ENCODE assay signal across 8 mouse cellular contexts in the genomic region with DNA sequence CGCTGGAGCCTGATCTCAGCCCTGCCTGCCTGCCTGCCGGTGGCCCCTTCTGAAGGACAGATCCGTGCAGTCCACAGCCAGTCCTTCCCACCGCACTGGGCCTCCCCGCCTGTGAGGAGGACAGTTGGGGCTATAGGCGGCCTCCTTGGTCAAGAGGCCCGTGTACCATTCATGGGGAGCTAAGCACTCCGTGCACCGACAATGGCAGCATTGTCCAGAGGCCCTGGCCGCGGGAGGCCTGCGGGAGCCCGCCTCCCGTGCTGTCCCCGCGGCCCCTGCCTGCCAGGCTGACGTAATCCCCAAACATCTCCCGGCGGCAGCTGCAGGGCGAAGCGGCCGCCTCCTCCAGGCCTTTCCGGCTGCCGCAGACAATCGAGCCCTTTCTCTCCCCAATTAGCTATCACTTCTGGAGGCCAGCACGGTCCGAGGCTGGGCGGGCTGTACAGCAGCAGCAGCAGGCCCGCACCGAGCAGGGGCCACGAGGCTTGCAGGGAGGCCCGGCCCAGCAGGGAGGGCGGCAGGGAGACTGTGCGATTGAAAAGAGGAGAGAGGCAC. TPM values are rescaled to one million over a fixed set of nuclear protein-coding genes. Genes with fewer than 3 reads are reported as not detected.
DNase-seq lines count a peak whose midpoint lies in the region; ATAC-seq lines count a peak whose summit lies in the region.

No protein-coding gene starts in this region.

- 1% methylated on average over 34 of the region's 34 CpGs for WGBS in intestine, embryonic 16.5 days
- 2% methylated on average over 34 of the region's 34 CpGs for WGBS in limb, embryonic 10.5 days

- H3K4me1 ChIP-seq in intestine, embryonic 16.5 days (ENCODE audit: control insufficient read depth, insufficient read depth, low read length): peaks cover 23% of the 10 kb centered on the region
- H3K4me1 ChIP-seq in limb, embryonic 10.5 days: peaks cover 40% of the 10 kb centered on the region

- H3K9me3 ChIP-seq in intestine, embryonic 16.5 days (ENCODE audit: control insufficient read depth, low read length): peaks cover 2% of the 10 kb centered on the region; the same call in 1 of the 2 replicates
- no peaks in the 10 kb centered on the region; the same call in 1 of the 2 replicates for H3K9me3 ChIP-seq in limb, embryonic 10.5 days (replicated peaks)

- no peaks in the 10 kb centered on the region for H3K36me3 ChIP-seq in intestine, embryonic 16.5 days (ENCODE audit: control insufficient read depth, insufficient read depth, low read length)
- no peaks in the 10 kb centered on the region for H3K36me3 ChIP-seq in limb, embryonic 10.5 days

- peak; percentile 74 for DNase-seq in adrenal gland, postnatal 25 days
- peak; percentile 78 for DNase-seq in embryo, embryonic 11.5 days (ENCODE audit: low read depth, low spot score)
- DNase-seq in gastrocnemius, postnatal 4 days (ENCODE audit: low spot score in 2 of 2): peak; percentile 66 to 79
- DNase-seq in limb, embryonic 10.5 days (ENCODE audit: low spot score): peak; percentile 86
- peak; percentile 91 for DNase-seq in mesoderm, embryonic 11.5 days (ENCODE audit: low read depth, low spot score)
- peak; percentile 55 for DNase-seq in skeletal muscle tissue, adult 2 months (ENCODE audit: low read depth, low spot score)
- DNase-seq in thymus, postnatal 14 days: no peak

- H3K27me3 ChIP-seq in intestine, embryonic 16.5 days (replicated peaks; ENCODE audit: control insufficient read depth, insufficient read depth, low read length): no peaks in the 10 kb centered on the region
- no peaks in the 10 kb centered on the region for H3K27me3 ChIP-seq in limb, embryonic 10.5 days (ENCODE audit: low read depth, poor library complexity, severe bottlenecking)

- peak overlapping the region; percentile 25 for H3K4me3 ChIP-seq in intestine, embryonic 16.5 days (ENCODE audit: low read length)
- peak overlapping the region; percentile 37 for H3K4me3 ChIP-seq in limb, embryonic 10.5 days

- peak; percentile 94 for ATAC-seq in intestine, embryonic 16.5 days

- peak overlapping the region; percentile 91 for H3K27ac ChIP-seq in intestine, embryonic 16.5 days (ENCODE audit: low read length)
- peak overlapping the region; percentile 98 for H3K27ac ChIP-seq in limb, embryonic 10.5 days

- peak overlapping the region; percentile 57 for H3K4me2 ChIP-seq in intestine, embryonic 16.5 days (ENCODE audit: low read depth, low read length)

- peak overlapping the region; percentile 80 for H3K9ac ChIP-seq in intestine, embryonic 16.5 days (ENCODE audit: low read depth, low read length)

RNA-seq across cellular contexts. Expression of a gene that starts 1.8 kb away (rescaled TPM):
- 0.52 TPM in 1 of 2 replicates, not detected in the other for total RNA-seq in adrenal gland, postnatal 25 days (2021)
- total RNA-seq in gastrocnemius, postnatal 4 days (2021): under 1 TPM in 1 of 2 experiments, not detected in 1; 0.31 TPM
- 0.54 and 0.65 TPM in 2 replicates for polyA plus RNA-seq in intestine, embryonic 16.5 days (2015; fragmentation: Nextera tagmentation; extraction: Ambion mirVana)
- 0.33 TPM in 1 of 2 replicates, not detected in the other for polyA plus RNA-seq in limb, embryonic 10.5 days (2016; fragmentation: Nextera tagmentation; extraction: Ambion mirVana)
